Mouse (Mus musculus): Measurements from ENCODE around the gene Pop4.

DNA sequence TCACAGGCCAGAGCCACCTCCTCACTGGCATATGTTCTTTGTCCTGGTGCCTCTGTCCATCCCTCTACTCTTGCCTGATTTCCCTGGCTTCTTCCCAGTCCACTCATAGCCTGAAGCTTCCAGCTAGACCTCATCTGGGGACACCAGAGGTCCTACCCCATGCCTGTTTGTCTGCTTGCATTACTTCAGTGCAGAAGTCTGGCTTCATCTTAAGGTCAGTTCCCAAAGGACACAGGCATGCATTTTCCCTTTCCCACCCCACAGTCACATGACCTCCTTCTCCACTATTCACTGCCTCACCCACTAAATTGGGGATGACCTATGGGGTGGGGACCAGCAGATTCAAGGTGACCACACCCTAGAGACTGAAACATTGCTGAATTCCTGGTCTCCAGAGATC, 17.8 kb downstream of the Pop4 start:
- no peak for TF ChIP-seq HCFC1 (IDR thresholded peaks at IDR 0.05; ENCODE audit: borderline replicate concordance, insufficient read depth, low read length)
- TF ChIP-seq MAFK (IDR thresholded peaks at IDR 0.05; ENCODE audit: insufficient read depth, low read depth, low read length), result no peak
- TF ChIP-seq CHD2 (IDR thresholded peaks at IDR 0.05; ENCODE audit: low read depth, low read length), result no peak

Measured in ES-E14 (cell line).